Mouse (Mus musculus): Measurements from ENCODE around the gene E030030I06Rik.
"Not testable (repeated sequence)": the region's sequence is repeated elsewhere in the genome, so short reads cannot be mapped to it uniquely, and the experiment has no call there.

The E030030I06Rik gene

DNA sequence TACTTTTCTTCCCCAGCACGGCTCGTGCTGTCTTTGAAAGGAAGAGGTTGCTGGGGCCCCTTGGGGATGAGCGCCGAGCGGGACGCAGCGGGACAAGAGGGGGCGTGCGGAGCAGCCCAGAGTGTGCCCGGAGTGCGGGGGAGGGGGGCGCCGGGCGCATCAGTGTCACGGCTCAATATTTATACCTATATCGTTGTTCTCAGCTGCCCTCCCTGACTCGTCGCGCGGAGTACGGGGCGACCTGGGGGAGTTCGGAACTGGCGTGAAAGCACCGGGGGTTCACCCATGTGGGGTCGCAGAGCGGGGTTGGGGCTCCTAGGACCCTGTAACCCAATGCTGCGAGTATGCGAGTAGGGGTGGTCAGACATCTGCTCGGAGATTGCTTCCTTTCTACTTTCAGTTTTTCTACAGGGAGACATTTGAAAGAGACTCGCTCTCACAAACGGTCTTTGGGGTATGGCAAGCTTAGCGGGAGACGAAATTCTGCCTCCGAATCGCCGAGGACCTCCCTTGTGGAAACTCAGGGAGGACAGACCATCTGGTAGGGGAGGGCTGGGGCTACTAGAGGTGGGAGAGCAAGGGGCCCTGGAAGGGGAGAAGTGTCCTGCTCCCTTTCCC is at the start of gene E030030I06Rik:
Gene E030030I06Rik, minus strand, starts transcription at position 198 of the 618 bp plus-strand sequence.
- peak in 1 of 2 experiments; percentile 23 for DNase-seq (ENCODE audit: low spot score in 2 of 2)

DNA sequence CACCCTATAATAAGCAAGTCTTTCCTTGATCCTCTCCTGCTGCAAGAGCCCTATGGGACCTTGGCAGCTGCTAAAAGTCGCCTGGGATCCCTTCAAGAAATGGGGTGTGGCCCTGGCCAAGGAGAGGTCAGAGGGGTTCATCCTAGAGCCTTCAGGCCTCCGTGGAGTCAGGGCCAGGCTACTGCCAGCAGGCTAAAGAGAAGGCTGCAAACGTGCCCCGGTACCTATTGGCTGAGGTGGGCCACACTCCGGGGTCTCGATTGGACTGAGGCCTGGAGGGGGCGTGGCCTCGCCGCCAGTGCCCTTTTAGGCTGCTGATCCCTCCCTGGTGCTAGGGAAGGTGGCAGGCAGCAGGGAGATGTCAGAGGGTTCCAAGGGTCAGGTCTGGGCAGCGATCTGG is 42.0 kb upstream of the E030030I06Rik start:
- not testable (repeated sequence) for DNase-seq (ENCODE audit: low spot score in 2 of 2)

- DNase-seq (ENCODE audit: low spot score in 2 of 2) = not testable (repeated sequence)
Observed at GRCm38 (mm10) chr10:22176515-22176914, 27.4 kb upstream of the E030030I06Rik start.

DNA sequence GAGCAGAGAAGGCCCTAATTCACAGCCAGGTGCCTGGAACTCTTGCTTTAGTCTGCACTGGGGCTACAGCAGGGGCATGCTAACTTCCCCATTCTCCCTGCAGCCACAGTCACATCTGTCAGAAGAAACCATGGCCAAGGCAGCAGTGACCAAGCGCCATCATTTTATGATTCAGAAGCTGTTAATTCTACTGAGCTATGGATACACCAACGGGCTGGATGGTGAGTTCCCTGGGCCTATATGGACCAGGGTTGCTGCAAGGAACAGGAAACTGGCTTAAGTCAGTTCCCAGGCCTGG is 25.1 kb upstream of the E030030I06Rik start:
- not testable (repeated sequence) for DNase-seq (ENCODE audit: low spot score in 2 of 2)

DNA sequence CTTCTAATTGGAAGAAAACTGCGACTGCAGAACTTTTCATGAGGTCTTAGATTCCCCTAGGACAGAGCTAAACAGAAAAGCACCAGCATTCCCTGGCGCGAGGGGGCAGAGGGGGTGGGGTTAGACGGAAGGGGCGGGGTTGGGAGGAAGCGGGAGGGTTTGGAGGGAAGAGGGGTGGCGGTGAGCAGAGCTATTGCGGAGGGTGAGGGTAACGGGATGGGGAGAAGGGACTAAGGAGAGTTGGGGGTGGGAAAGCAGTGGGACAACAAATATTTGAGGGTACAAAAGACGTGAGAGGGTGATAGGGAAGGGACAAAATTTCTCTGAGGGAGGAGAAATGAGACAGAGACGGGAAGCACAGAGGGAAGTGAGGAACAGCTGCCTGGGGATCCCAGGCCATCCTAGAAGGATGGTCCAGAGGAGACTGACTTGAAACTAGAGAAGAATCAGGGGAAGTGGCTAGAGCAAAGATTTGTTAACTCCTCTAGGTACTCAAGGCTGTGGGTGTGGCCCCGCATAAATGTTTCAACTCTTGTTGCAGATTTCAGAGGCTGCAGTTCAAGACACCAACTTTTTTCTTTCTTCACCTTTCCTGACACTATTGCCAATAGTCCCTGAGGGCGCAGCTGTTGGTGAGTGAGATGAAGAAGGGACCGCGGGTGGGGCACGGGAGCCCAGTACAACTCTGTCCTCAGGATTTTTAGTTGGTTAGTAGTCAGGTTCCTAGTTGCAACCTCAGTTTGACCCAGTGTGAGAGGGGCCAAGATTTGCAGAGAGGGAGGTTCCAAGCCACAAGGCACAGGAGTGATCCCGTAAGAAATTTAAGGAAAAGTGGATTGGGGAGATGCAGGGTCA is 24.5 kb upstream of the E030030I06Rik start:
- not testable (repeated sequence) for DNase-seq (ENCODE audit: low spot score in 2 of 2)

GRCm38 (mm10) chr10:22172431-22173334 is 23.6 kb upstream of the E030030I06Rik start:
- not testable (repeated sequence) for DNase-seq (ENCODE audit: low spot score in 2 of 2)

DNA sequence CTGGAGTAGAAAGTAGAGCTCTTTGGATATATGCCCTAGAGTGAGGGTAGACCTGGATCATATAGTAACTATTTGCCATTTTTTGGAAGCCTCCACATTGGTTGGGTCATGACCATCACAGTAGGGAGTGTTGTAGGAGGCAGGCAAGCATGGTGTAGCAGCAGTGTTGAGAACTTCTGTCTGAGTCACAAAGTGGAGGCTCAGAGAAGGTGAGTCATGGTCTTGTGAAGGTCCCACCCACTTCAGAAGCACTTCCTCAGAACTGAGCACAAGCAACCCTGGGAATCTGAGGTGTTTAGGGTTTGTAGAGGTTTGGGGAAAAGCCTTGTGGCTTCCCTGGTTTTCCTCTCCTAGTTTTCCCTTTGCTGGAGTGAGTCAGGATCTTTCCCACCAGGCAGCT is 20.0 kb upstream of the E030030I06Rik start:
- DNase-seq (ENCODE audit: low spot score in 2 of 2) = not testable (repeated sequence)

GRCm38 (mm10) chr10:22167061-22167460 is 18.0 kb upstream of the E030030I06Rik start:
- not testable (repeated sequence) for DNase-seq (ENCODE audit: low spot score in 2 of 2)

GRCm38 (mm10) chr10:22166025-22166424 is 17.0 kb upstream of the E030030I06Rik start:
- not testable (repeated sequence) for DNase-seq (ENCODE audit: low spot score in 2 of 2)

DNA sequence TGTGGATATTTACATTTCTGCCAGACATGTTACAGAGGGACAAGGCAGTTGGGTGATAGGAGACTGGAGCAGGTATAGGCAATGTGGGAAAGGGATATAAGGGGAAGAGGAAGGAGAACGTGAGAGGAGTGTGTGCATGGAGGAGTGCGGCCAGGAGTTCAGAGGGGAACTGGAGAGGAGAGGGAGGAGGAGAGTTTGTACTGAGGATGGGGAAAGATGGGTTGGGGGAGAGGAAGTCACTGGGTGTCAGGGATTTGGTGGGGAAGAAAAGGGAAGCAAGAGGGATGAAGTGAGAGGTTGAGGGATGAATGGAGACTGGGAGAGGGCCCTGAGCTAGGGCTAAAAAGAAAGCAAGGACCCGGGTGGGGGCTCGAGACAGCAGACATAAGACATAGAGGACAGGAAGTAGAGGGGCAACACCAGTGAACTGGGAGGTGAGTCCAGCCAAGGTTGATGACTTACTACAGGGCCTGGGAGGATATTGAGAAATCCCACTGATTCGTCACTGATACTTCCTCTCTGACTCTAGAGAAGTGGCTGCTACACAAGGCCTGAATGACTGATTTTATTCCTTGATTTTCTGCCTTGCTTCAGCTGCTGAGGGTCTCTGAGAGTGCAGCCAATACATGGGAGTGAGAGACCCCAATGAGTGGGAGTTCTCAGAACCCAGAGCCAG is 16.4 kb upstream of the E030030I06Rik start:
- not testable (repeated sequence) for DNase-seq (ENCODE audit: low spot score in 2 of 2)

GRCm38 (mm10) chr10:22163705-22164583 is 14.9 kb upstream of the E030030I06Rik start:
- peak in 1 of 2 experiments; percentile 45 for DNase-seq (ENCODE audit: low spot score in 2 of 2)

DNA sequence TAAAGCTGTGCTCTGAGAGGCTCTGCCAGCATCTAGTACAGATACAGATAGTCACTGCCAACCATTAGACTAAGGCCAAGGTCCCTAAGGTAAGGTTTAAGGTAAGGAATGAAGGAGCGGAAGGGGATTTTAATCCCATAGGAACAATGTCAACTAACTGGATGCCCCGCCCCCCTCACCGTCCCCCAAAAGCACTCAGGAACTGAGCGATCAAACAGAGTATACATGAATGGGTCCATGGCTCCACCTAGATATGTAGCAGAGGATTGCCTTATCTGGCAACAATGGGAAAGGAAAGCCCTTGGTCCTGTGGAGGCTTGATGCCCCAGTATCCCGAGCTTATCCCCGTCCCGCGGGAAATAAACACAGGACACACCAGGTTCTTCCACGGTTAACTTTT is 14.2 kb upstream of the E030030I06Rik start:
- not testable (repeated sequence) for DNase-seq (ENCODE audit: low spot score in 2 of 2)

DNA sequence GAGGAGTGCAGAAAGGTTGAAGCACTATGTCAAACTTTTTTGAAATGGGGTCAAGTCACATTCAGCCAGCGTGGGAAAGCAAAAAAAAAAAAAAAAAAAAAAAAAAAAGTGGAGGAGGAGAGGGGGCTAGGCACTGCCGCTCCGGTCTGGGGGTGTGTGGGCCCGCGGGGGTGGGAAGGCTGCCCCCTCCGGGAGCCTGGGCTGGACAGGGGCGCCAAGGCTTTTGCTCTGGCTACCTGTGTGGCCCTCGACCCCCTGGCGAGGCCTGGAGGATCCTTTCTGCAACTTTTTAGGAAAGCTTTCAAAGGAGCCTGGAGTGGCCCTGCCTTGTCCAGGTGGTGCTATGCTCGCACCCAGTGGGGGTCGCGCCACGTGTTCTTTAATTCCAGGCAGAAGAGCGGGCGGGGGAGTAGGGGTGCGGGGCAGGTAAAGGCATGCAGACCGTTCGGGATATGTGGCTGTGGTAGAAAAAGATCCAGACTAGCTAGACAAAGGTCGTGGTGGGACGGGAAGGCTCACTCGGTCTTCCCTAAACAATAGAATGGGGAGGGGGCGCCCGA is 10.6 kb upstream of the E030030I06Rik start:
- no peak for DNase-seq (ENCODE audit: low spot score in 2 of 2)

- no peak for DNase-seq (ENCODE audit: low spot score in 2 of 2)
Observed at GRCm38 (mm10) chr10:22159131-22159561, 10.1 kb upstream of the E030030I06Rik start.

DNA sequence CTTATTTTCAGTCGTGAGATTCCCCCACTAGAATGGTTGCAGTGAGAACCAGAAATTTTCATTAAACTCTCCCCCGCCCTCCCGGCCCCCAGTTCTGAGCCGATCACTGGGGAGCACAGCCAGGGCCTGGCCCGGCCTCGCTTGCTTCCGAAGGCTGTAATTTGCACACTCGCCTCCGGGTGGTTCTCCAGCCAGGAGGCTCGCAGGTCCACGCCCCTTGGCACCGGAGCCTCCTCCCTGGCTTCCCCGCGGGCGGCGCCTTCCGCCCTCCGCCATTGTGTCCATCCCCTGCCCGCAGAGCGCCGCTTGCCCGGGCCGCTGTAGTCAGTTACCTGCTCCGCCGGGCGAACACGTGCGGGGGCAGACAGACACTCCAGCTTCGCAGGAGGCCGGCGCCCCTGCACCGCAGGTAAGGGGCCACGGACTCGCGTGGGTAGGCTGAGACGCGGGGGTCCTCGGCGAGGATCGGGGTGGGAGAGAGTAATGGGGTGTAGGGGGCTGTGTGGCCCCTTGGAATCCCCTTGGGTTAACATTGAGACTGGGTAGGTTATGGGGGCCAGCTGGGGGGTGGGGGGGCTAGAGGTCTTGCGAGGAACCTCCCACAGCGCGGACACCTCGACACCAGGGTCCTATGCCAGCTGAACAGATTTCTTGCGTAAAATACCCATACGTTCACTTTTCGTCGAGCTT is 9.4 kb upstream of the E030030I06Rik start, which contains the start of the genes Raet1e and H60b:
Gene Raet1e, plus strand, starts transcription at position 260 of the 690 bp plus-strand sequence.
Gene H60b, plus strand, starts transcription at position 277 of the 690 bp plus-strand sequence.
- peak; percentile 60 to 63 for DNase-seq (ENCODE audit: low spot score in 2 of 2)

DNA sequence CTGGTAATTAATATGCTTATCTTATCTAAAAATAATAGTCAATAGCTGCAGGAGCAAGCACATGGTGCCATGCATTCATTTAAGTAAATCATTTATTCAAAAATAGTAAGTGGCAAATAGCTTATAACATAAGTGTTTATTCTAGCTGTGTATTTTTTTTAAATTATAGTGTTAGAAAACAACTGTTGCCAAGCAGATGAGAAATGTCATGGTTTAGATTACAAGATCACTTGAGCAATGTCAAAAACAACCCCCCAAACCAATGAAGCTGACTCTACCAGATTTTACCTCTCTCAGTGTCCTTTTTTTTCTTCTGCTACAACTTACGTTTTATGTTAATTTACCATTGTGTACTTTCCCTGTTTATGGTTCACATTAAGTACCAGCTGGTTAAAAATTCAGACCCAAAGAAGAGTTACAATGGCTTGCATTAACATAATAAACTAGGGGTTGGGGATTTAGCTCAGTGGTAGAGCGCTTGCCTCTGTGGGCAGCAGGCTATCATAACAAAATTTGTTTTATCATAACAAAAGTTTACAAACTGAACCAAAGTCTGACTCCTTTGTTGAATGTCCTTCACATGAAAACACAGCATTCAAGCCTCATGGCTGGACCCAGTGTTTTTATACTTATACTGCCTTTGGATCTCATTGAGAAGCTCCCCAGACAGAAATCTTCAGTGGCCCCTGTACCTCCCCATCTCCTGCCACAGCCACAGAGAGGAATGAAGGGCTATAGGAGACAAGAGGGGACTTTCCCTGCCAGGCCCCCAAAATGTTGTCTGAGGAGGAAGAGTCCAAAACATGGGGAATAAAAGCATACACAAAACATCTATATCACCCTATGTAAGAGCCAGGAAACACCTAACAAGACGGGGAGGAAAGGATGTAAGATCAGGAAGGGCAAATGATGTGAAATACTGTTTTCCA is 6.1 kb upstream of the E030030I06Rik start:
- no peak for DNase-seq (ENCODE audit: low spot score in 2 of 2)

GRCm38 (mm10) chr10:22154127-22154526 is 5.1 kb upstream of the E030030I06Rik start:
- not testable (repeated sequence) for DNase-seq (ENCODE audit: low spot score in 2 of 2)

GRCm38 (mm10) chr10:22153147-22153690 is 4.1 kb upstream of the E030030I06Rik start:
- not testable (repeated sequence) for DNase-seq (ENCODE audit: low spot score in 2 of 2)

All from urinary bladder, postnatal 4 days (tissue).